Mouse (Mus musculus): ENCODE data around the gene Tppp3. TPM values are rescaled to one million over a fixed set of nuclear protein-coding genes. Genes with fewer than 3 reads are reported as not detected.

Tppp3 gene
- polyA plus RNA-seq, 1 experiment, result not detected

DNA sequence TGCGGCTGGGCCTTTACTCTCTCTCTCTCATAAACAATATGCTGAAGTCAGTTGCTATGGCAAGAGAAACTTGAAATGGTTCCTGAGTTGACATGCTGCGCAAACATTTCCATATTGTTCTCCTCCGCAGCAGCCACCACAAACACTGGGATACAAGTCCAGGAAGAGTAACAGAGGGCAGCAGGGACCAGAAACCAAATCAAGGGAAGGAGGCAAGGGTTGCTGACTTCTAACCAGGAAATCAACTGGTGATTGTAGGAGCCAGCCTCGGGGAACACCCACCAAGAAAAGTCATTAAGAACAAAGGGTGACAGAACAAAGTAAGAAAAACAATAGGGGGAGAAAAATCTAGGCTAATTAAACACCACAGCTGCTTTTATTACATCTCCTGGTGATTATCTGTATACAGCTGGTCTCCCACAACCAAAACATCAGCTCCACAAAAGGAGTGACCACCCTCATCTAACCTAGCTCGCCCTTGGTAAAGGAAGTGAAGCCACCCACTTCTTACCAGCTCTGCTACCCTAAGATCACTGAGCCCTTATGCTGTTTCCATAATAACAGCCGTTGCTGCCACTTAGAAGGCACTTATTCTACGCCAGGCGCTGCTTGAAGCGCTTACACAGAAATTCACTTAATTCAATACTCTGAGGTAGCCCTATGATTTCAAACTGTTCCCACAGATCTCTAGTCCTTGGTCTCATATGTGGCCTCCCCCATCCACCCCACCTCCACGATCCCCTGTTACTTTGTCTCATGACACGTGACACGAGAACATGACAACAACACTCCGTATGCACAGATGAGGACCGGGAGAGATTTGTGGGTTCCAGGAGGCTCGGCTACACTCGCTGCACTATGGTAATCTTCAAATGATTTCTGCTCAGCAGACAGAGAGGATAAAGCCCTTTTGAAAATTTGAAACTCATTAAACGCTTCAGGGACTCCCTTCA, 24.3 kb upstream of the Tppp3 start:
- TF ChIP-seq GATA1 (IDR thresholded peaks at IDR 0.05; ENCODE audit: low read length), result no peak

DNA sequence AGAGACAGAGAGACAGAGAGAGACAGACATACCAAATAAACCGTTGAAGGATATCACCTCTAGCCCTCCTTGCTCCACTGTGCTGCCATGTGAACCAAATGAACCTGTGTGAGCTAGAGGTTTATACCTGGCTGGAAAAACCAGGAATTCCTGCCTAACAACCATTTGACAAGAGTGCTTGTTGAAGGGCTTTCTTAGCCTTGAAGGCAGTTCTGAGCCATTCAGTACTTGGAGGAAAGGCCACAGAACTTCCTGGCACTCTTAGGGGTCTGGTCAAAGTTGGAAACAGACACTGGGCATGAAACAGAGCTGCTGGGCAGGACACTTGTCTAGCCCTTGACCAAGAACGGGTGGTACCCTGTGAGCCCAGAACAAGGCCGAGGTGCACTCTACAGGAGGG, 23.2 kb upstream of the Tppp3 start:
- TF ChIP-seq GATA1 (IDR thresholded peaks at IDR 0.05; ENCODE audit: low read length), result no peak

DNA sequence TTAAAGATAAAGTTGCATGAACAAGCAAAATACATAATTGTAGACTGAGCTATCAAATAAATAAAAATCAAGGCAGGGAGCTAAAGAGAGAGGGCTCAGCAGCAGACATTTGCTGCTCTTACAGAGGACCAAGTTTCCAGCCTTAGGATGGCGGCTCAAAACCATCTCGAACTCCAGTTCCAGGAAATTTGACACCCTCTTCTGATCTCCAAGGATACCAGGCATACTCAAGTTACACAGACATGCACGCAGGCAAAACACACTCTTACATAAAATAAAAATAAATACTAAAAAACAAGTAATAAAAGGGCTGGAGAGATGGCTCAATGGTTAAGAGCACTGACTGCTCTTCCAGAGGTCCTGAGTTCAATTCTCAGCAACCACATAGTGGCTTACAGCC, 22.2 kb upstream of the Tppp3 start:
- TF ChIP-seq GATA1 (IDR thresholded peaks at IDR 0.05; ENCODE audit: low read length), result no peak

DNA sequence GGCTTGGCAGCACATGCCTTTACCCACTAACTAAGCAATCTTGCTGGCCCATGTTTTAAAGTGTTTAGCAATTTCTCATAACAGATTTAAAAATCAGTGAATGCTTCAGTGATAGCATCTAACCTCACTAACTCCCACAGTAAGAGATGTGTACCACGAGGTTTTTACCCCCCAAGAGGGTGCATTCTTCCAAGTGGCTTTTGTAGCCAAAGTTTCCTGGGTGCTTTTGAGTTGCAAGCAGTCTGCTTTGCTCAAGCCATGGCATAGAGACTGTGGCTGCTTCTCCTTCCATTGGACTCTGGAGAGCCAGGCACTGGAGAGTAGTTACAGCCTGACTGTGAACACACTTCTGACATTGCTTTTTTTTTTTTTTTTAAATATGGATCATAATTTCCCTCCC, 18.0 kb upstream of the Tppp3 start:
- no peak for TF ChIP-seq GATA1 (IDR thresholded peaks at IDR 0.05; ENCODE audit: low read length)

DNA sequence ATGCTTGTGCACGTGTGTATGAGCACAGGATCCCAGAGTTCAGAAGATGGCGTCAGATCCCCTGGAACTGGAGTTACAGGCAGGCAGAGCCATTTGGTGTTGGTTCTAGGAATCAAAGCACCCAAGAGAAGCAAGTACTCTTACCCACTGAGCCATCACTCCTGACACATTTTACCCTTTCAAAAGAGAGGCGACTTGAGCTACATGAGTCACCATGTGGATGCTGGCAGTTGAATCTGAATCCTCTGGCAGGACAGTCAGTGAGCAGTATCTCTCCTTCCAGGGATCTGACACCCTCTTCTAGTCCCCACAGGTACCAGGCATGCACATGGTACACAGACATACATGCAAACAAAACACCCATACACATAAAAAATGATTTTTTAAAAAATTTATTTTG, 16.8 kb upstream of the Tppp3 start:
- no peak for TF ChIP-seq GATA1 (IDR thresholded peaks at IDR 0.05; ENCODE audit: low read length)

DNA sequence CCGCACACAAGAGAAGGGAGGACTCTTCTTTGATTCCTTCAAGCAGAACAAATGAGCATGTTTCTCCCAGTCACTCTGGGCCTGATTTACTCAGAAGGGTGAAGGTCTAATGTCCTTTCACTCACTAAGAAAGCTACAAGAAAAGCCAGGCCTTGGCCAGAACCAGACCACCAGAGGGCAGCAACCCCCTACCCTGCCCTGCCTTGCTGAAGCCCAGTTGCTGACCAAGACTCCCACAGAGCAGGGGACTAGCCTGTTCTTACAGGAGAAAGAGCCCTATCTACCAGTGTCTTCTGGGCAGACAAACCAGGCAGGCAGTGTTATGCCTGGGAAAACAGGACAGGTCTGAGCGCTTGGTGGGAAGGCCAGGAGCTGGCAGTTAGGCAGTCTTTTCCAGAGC, 13.1 kb upstream of the Tppp3 start:
- TF ChIP-seq GATA1 (IDR thresholded peaks at IDR 0.05; ENCODE audit: low read length), result no peak

DNA sequence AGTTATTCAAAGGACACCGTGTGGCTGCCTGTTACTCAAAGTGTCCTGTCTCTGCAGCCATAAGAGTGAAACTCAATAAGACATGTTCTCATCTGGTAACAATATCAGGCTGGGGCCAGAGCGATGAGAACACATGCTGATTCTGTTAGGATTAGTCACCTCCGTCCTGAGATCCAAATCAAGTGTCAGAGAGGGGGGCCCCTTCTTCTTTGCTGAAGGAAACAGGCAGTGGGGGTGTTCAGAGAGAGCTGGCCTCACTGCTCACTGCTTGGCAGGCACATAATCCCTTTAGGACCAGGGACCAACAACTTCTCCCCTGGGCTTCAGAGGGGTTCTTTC, 12.7 kb upstream of the Tppp3 start:
- no peak for TF ChIP-seq GATA1 (IDR thresholded peaks at IDR 0.05; ENCODE audit: low read length)

DNA sequence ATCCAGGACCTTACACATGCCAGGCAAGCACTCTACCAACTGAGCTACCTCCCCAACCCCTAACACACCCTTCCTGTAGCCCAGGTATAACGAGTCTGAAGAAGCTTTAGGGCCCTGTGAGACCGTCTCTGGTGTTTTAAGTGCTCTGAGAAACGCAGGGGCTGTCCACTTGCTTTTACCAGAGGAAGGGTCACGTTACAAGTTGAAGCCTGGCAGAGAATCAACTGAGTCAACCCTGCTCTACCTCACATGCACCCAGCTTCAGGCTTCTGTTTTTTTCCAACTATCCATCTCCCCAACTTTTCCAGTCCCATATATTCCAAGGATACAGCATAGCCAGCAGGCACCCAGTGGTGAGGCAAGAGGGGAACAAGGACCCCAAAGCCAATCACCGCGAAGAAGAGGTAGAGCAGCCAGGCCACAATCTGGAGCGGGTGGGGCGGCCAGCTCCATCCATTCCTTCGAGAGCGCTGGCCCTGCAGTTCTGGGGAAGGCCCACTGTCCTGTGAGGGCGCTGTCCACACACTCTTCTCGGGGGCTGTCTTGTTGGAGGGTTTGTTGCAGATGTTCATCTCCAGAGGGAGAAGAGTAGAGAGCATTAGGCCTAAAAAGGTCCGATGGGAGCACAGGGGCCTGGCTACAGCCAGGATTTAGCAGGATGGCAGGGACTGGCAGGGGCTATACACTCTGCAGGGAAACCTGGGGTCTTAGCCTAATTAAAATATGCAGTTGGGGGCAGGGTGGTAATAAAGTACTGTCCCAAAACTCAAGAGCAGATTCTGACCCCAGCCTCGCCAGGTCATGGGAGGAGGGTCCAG, 12.1 kb upstream of the Tppp3 start:
- no peak for TF ChIP-seq GATA1 (IDR thresholded peaks at IDR 0.05; ENCODE audit: low read length)

DNA sequence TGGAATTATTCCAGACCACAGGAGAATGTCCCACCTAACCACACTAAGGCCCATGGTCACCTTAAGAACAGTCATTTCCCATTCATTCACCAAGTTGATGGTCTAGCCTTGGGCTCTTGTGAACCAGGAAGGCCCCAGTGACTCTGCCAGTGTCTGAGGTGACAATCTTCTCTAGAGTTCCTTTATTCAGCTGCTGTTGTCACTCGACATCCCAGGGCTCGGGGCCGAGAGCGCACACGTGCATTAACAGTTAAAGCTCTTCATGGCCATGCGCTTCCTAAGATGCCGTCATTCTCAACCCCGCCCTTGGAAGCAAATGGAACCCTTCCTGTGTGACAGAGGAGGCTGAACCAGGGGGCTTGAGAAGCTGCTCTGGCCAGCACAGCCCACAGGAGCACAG, 10.8 kb upstream of the Tppp3 start:
- no peak for TF ChIP-seq GATA1 (IDR thresholded peaks at IDR 0.05; ENCODE audit: low read length)

DNA sequence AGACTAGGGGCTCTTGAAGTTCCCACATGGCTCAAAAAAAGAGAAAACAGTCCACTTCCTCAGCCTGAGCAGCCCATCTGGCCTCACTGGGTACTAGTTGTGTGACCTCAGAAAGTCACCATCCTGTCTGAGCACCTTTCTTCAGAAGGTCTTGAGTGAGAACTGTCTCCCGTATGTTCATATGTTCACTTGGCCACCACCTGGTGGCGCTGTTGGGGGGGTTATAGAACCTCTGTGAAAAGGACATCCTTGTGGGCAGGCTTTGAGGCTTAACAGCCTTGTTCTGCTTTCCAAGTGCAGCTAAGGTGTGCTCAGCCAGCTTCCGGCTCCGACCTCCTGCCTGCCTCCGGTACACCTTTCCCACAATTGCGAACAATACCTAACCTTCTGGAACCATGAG, 10.1 kb upstream of the Tppp3 start:
- no peak for TF ChIP-seq GATA1 (IDR thresholded peaks at IDR 0.05; ENCODE audit: low read length)

DNA sequence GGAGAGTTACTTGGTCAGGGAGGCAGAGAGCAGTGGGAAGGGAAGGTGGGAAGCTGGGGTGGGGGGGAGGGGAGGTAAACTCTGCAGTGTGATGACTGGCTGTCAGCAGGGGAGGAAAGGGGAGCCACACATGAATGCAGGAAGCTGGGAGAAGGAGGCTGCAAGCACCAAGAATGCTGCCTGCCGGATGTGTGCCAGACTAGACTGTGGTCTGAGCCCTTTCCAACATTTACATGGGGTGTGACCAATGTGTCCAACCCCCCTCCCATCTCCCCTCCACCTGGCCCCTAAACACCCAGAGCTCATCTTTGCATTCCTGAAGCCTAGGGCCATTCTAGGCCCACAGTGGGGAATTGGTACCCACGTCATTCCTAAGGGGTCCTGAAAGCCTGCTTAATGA, 9.7 kb upstream of the Tppp3 start:
- TF ChIP-seq GATA1 (IDR thresholded peaks at IDR 0.05; ENCODE audit: low read length), result no peak

DNA sequence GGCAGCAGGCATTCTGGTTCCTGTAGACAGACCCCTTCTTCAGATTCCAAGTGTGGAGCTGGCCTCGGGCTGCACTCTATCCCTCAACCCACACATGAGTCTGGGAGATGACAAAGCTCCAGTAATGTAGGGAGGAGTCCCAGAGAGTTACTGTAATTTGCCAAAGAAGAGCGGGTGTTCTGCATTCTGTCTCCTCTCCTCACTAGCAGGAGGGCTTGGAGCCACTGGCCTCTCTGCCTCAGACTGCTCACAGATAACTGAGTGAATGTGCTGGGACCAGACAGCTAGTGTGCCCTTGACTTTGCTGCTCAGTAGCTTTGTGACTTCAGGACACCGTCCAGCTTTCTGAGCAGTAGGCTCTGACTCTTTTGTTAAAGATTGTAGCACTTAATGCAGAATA, 6.5 kb upstream of the Tppp3 start:
- no peak for TF ChIP-seq GATA1 (IDR thresholded peaks at IDR 0.05; ENCODE audit: low read length)

DNA sequence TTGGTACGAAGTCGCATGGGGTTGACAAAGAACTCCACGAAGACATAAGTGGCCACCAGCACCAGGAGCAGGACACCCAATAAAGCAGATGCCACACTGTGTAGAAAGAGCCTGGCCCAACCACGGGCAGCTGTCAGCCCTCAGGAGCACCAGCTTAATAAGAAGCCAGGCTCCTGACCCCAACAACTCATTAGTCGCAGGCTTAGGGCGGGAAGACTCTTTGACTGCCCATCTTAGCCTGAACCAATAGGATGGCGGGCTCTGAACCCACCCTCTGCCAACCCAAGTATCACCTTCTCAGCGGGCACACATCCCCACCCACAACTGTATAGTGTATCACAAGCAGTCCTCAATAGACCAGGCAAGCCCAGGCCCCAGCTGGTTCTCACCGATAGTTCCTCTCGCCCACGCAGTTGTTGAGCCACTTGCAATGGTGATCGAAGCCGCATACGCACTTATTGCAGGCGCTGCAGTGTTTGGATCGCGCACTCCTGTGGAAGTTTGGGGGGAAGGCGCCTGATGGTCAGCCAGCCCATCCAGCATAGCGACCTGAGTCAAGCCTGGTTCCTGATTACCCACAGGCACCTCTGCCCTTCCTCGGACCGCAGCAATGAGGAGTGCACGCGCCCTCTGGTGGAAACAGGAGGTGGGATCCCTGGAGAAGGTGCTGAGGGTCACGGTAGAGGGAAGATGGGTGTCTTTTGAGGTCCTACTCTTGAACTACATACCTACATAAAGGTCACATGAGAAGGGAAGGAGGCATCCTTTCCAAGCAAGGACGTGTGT, 5.5 kb upstream of the Tppp3 start:
- TF ChIP-seq GATA1 (IDR thresholded peaks at IDR 0.05; ENCODE audit: low read length), result no peak

DNA sequence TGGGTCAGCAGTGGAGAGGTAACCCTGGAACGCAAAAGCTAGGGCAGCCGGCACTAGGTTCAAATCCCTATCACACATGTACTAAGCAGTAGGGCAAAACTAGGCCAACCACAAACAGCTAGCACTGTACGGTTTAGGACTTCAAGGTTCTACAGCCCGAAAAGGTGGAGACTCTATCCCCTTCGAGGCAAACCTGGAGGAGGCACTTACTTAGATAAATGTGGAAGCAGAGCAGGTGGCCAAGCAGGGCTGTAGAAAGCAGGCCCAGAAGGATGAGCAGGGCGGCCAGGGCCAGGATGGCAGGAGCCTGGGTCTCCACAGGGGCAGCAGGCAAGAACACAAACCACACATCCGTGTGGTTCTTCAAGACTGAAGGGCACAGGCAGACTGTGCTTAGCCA, 4.8 kb upstream of the Tppp3 start:
- TF ChIP-seq GATA1 (IDR thresholded peaks at IDR 0.05; ENCODE audit: low read length), result no peak

DNA sequence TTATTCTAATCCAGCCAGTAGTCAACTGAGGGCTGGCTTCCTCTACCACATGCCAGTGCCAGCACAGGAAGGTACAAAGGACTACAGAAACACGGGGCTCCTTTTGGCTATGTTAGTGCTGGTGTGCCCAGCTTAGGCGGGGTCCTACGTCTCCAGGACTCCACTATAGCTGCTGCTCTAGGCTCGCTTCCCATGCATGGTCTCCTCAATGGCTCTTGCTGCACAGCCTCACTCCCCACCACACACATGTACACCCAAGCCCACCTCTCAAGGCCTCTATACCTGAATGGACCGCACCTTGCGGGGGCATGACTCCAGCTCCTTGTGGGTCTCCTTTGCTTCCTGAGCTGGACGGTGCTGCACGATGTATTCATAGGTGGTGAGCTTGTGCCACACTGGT, 4.4 kb upstream of the Tppp3 start:
- TF ChIP-seq GATA1 (IDR thresholded peaks at IDR 0.05; ENCODE audit: low read length), result no peak

DNA sequence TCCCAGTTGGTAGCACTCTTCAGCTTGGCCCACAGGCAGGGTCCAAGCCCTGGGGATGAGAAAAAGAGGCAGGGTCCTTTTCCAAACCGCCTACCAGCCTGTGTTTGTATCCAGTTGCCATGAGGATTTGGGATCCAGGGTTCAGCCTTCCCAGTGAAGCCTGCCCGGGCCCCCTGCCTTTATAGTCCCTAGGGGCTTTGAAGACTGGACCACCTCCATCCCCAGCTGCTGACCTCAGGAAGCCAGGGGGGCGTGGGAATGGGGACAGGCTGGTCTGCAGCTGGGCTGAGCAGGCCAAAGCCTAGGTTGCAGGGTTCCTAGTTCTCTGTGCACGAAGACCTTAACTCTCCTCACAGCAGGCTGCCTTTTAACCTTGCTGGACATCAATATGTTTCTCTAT, 3.9 kb upstream of the Tppp3 start:
- no peak for TF ChIP-seq GATA1 (IDR thresholded peaks at IDR 0.05; ENCODE audit: low read length)

Data from G1E-ER4 (cell line).